Mouse (Mus musculus): ENCODE measurements around the gene Thsd7b. TPM values are rescaled to one million over a fixed set of nuclear protein-coding genes. Genes with fewer than 3 reads are reported as not detected.

The Thsd7b gene
- polyA plus RNA-seq (2014; fragmentation: Nextera tagmentation; extraction: Ambion mirVana): 5.7 TPM in 2 replicates

DNA sequence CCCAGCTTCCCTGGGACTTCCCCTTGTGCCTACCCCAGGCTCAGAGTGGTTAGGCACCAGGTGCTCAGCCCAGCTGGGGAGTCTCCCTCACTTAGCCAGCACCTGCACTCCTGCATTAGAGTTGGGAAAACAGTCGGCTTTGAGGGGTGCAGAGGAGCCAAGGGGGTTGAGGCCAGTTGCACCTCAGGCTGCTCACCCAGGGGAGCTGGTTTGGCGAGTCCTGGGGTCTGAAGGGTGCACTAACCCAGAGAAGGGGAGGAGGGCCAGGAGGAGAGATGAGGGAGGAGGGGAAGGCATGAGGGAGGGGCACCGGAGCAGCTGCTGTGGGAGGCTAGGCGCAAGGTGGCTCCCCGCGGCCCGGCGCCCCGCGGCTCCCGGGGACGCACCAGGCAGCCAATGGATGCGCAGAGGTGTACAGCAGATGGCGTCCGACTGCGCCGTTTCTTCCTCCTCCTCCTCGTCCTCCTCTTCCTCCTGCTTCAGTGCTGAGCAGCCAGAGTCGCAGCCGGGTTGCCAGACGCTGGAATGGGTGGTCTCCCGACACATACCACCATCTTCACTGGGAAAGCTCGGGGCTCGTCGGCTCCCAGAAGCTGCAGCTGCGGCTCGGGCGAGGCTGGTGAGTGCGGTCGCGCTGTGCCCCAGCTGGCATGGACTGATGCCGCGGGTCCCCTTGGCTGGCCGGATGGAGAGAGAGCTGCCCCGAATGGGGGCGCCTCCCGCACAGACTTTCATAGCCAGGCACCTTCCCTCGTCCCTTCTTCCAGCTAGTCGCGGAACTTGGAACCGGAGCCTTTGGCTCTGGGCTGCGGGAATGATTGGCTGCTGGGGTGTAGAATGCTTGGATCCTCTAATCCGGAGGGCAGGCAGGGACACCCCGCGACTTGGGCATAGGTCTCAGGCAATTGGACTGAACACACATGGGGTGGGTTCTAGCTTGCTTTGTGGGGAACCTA lies at the start of gene Thsd7b:
Thsd7b (plus strand) TSS at position 321 of the 956 bp plus-strand sequence.
- peak within 1 kb of the TSS; percentile 67 for H3K9ac ChIP-seq (ENCODE audit: low read length)
- peak within 1 kb of the TSS; percentile 93 for H3K4me2 ChIP-seq (ENCODE audit: low read length)
- ATAC-seq (peak; percentile 87), DNase-seq (ENCODE audit: low spot score) (peak; percentile 65)
- no peaks in the 10 kb centered on the region for H3K36me3 ChIP-seq (ENCODE audit: control insufficient read depth, insufficient read depth, low read length)
- H3K27ac ChIP-seq (ENCODE audit: low read depth, low read length): no peak within 1 kb of the TSS
- peaks cover 11% of the 10 kb centered on the region for H3K4me1 ChIP-seq (ENCODE audit: control insufficient read depth, insufficient read depth, low read length)
- under 1% methylated on average over 38 of the region's 45 CpGs for WGBS
- peak within 1 kb of the TSS; percentile 52 for H3K4me3 ChIP-seq (ENCODE audit: low read depth, low read length)
- no peaks in the 10 kb centered on the region for H3K27me3 ChIP-seq (replicated peaks; ENCODE audit: control insufficient read depth, insufficient read depth, low read length)
- no peaks in the 10 kb centered on the region for H3K9me3 ChIP-seq (replicated peaks; ENCODE audit: control insufficient read depth, low read length)

DNA sequence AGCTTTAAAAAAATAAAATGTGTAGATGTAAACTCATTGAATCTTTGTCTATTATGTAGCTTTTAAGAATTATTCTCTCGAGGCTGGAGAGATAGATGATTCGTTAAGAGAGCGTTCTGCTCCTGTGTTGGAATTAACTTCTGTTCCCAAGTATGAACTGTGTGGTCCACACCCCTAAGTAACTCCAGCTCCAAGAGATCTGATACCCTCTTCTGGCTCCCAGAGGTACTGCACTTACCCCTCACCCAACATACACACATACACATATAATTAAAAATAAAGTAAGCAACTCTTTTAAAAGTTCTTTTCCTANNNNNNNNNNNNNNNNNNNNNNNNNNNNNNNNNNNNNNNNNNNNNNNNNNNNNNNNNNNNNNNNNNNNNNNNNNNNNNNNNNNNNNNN lies 28.8 kb upstream of the Thsd7b start:
- DNase-seq (ENCODE audit: low spot score): peak; percentile 41

DNA sequence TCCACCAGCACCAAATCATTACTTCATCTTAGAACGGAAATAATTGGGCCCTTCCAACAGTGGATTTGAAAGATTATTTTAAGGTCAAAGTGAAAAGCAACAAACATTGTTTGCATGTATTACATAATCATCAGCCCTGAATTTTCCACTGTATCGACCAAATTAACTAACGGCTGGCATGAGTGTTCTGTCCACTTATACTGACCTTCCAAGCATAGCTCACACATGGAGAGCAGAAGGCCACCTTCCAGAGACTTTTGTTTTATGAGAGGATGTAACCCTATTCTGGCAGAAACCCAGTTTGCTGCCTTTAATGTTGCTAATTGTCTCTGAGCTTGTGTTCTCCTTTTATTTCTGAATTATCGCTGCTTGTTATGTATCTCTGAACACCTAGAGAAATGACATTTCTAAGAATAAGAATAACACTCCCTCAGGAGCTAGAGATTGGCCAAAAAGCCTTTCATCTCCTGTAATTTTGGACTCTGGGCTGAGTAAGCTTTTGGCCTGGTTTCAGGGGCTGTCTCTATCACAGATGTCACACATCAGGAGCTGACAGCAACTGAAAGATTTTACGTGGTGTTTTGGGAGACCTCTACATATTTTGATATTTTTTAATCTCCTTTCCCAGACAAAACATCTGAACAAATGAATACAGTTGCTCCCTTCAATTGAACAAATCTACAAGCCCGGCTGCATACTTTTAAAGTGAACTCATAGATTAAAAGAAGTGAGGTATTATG lies 22.2 kb upstream of the Thsd7b start:
- Histone ChIP-seq H3K9me3 (replicated peaks; ENCODE audit: control insufficient read depth, low read length) (no peaks in the 10 kb centered on the region), H3K4me1 (ENCODE audit: control insufficient read depth, insufficient read depth, low read length) (no peaks in the 10 kb centered on the region), H3K27ac (ENCODE audit: low read depth, low read length) (no peak overlapping the region), H3K36me3 (ENCODE audit: control insufficient read depth, insufficient read depth, low read length) (no peaks in the 10 kb centered on the region), H3K4me3 (ENCODE audit: low read depth, low read length) (no peak overlapping the region), H3K9ac (ENCODE audit: low read length) (no peak overlapping the region), H3K27me3 (replicated peaks; ENCODE audit: control insufficient read depth, insufficient read depth, low read length) (no peaks in the 10 kb centered on the region), H3K4me2 (ENCODE audit: low read length) (no peak overlapping the region)
- ATAC-seq (no peak), DNase-seq (ENCODE audit: low spot score) (no peak)
- 71% methylated on average over 6 of the region's 6 CpGs for WGBS

More for the DNA sequence above, 28.8 kb upstream of the Thsd7b start:
- Histone ChIP-seq H3K9ac (ENCODE audit: low read length) (no peak overlapping the region), H3K27ac (ENCODE audit: low read depth, low read length) (no peak overlapping the region), H3K9me3 (replicated peaks; ENCODE audit: control insufficient read depth, low read length) (no peaks in the 10 kb centered on the region), H3K36me3 (ENCODE audit: control insufficient read depth, insufficient read depth, low read length) (no peaks in the 10 kb centered on the region), H3K4me1 (ENCODE audit: control insufficient read depth, insufficient read depth, low read length) (no peaks in the 10 kb centered on the region), H3K4me2 (ENCODE audit: low read length) (no peak overlapping the region), H3K4me3 (ENCODE audit: low read depth, low read length) (no peak overlapping the region), H3K27me3 (replicated peaks; ENCODE audit: control insufficient read depth, insufficient read depth, low read length) (no peaks in the 10 kb centered on the region)
- 42% methylated on average over 3 of the region's 3 CpGs for WGBS
- ATAC-seq: peak; percentile 62; the same call in 1 of the 2 replicates

DNA sequence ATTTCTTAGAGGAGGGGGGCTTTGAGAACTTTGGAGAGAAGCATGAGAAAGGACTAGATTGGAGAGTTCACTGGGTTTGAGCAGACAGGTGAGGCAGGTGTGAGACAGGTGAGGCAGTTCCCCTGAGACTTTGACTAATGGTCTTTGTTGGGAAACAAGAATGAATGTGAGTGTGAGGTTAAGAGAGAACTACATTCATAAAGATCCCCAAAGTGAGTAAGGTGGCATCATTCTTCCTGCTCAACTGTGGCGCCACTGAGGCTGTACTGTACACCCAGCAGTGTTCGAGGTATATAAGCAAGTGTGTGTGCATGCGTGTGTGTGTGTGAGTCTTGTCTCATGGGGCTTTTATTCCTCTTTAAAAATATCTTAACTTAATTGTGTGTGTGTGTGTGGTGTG lies 6.4 kb upstream of the Thsd7b start:
- Histone ChIP-seq H3K27ac (ENCODE audit: low read depth, low read length) (no peak overlapping the region), H3K4me1 (ENCODE audit: control insufficient read depth, insufficient read depth, low read length) (no peaks in the 10 kb centered on the region), H3K4me2 (ENCODE audit: low read length) (no peak overlapping the region), H3K27me3 (replicated peaks; ENCODE audit: control insufficient read depth, insufficient read depth, low read length) (no peaks in the 10 kb centered on the region), H3K9ac (ENCODE audit: low read length) (no peak overlapping the region), H3K36me3 (ENCODE audit: control insufficient read depth, insufficient read depth, low read length) (no peaks in the 10 kb centered on the region), H3K4me3 (ENCODE audit: low read depth, low read length) (no peak overlapping the region), H3K9me3 (replicated peaks; ENCODE audit: control insufficient read depth, low read length) (no peaks in the 10 kb centered on the region)
- 86% methylated on average over 3 of the region's 3 CpGs for WGBS
- no peak for ATAC-seq
- no peak for DNase-seq (ENCODE audit: low spot score)

DNA sequence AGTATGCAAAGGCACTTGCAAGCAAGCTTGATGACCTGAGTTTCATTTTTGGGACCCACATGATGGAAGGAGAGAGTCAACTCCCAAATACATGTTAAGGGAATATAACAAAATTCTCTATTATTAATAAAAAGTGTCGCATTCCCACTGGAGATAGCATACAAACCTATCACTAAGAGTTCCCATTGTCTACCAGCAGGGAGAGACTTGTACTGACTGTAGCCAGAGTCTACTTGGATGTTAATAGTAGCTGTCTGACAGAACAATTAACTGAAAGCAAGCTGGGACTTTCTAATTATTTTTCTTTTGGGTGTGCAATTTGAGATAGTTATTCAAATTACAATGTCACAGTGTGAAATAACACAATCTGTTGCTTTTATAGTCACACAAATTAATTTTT lies 31.1 kb downstream of the Thsd7b start:
- WGBS: 100% methylated on average over 1 of the region's 1 CpGs
- Histone ChIP-seq H3K4me2 (ENCODE audit: low read length) (no peak overlapping the region), H3K27ac (ENCODE audit: low read depth, low read length) (no peak overlapping the region), H3K9ac (ENCODE audit: low read length) (no peak overlapping the region), H3K36me3 (ENCODE audit: control insufficient read depth, insufficient read depth, low read length) (no peaks in the 10 kb centered on the region), H3K4me3 (ENCODE audit: low read depth, low read length) (no peak overlapping the region), H3K4me1 (ENCODE audit: control insufficient read depth, insufficient read depth, low read length) (no peaks in the 10 kb centered on the region), H3K9me3 (replicated peaks; ENCODE audit: control insufficient read depth, low read length) (no peaks in the 10 kb centered on the region), H3K27me3 (replicated peaks; ENCODE audit: control insufficient read depth, insufficient read depth, low read length) (no peaks in the 10 kb centered on the region)
- no peak for DNase-seq (ENCODE audit: low spot score)
- ATAC-seq: no peak

DNA sequence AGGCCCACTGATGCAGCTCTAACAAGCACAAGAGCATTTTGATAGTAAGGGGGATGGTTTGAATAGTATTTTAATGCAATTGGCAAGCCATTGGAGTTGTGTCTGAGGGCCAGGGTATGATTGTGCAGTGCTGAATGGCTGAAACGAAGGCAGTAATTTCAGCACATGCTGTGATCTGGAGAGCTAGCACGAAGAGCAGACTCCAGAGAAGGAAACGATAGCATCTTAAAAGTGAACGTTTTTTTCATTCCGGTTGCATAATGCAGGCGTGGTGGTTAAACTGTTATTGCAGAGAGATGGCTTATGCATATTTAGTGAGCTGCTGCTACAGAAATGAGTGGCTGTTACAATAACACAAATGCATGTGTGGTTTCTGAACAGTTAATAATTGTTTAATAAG lies 51.3 kb downstream of the Thsd7b start:
- DNase-seq (ENCODE audit: low spot score): peak; percentile 61
- ATAC-seq: peak; percentile 70
- H3K4me3 ChIP-seq (ENCODE audit: low read depth, low read length): no peak overlapping the region
- H3K9ac ChIP-seq (ENCODE audit: low read length): no peak overlapping the region
- WGBS: 42% methylated on average over 6 of the region's 6 CpGs
- 0 out of 2 replicates have a peak, but pooled peaks cover 3% of the 10 kb centered on the region for H3K4me1 ChIP-seq (ENCODE audit: control insufficient read depth, insufficient read depth, low read length)
- H3K36me3 ChIP-seq (ENCODE audit: control insufficient read depth, insufficient read depth, low read length): no peaks in the 10 kb centered on the region
- H3K27ac ChIP-seq (ENCODE audit: low read depth, low read length): no peak overlapping the region
- no peaks in the 10 kb centered on the region for H3K27me3 ChIP-seq (replicated peaks; ENCODE audit: control insufficient read depth, insufficient read depth, low read length)
- H3K4me2 ChIP-seq (ENCODE audit: low read length): no peak overlapping the region
- no peaks in the 10 kb centered on the region for H3K9me3 ChIP-seq (replicated peaks; ENCODE audit: control insufficient read depth, low read length)

DNA sequence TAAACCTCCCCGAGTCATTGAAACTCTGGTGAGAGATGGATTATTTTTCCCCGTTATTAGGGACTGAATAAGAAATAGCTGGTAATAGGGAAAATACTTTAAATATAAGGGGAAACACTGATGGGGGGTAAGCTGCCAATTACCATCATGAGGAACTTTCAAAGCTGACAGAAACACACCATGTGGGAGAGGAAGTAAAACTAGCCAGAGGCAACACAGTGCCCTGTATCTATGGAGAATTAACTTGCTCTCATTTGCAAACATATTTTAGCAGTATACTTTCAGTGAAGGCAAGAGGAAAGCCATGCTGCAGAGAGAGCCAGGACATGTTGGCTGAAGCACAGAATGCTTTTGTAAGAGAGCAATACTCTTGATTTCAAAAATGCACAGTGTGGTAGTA lies 51.7 kb downstream of the Thsd7b start:
- Histone ChIP-seq H3K27me3 (replicated peaks; ENCODE audit: control insufficient read depth, insufficient read depth, low read length) (no peaks in the 10 kb centered on the region), H3K9ac (ENCODE audit: low read length) (no peak overlapping the region), H3K9me3 (replicated peaks; ENCODE audit: control insufficient read depth, low read length) (no peaks in the 10 kb centered on the region), H3K36me3 (ENCODE audit: control insufficient read depth, insufficient read depth, low read length) (no peaks in the 10 kb centered on the region), H3K4me1 (ENCODE audit: control insufficient read depth, insufficient read depth, low read length) (0 out of 2 replicates have a peak, but pooled peaks cover 3% of the 10 kb centered on the region), H3K4me2 (ENCODE audit: low read length) (no peak overlapping the region), H3K4me3 (ENCODE audit: low read depth, low read length) (no peak overlapping the region), H3K27ac (ENCODE audit: low read depth, low read length) (no peak overlapping the region)
- ATAC-seq (peak; percentile 32; the same call in 1 of the 2 replicates), DNase-seq (ENCODE audit: low spot score) (no peak)
- WGBS: 29% methylated on average over 2 of the region's 2 CpGs

DNA sequence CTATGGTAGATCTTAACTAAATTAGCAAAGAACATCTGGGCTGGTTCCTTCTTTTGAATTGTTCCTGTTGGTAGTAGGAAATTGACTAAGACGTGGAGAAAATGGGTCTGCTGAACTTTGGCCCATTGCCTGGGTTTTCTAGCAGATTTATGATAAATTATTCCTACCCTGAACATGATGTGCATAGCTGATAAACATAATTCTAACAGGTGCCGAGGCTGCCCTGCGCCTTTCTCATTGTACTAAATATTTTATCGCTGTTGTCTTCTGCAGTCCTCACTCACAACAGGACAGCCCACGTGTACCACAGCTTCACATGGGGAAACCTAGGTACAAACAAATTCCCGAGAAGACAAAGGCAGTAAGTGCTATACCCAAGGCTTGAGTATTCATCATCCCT lies 83.5 kb downstream of the Thsd7b start:
- 0 out of 2 replicates have a peak, but pooled peaks have one; percentile 6 for ATAC-seq
- Histone ChIP-seq H3K27me3 (replicated peaks; ENCODE audit: control insufficient read depth, insufficient read depth, low read length) (no peaks in the 10 kb centered on the region), H3K36me3 (ENCODE audit: control insufficient read depth, insufficient read depth, low read length) (no peaks in the 10 kb centered on the region), H3K4me2 (ENCODE audit: low read length) (no peak overlapping the region), H3K9me3 (replicated peaks; ENCODE audit: control insufficient read depth, low read length) (no peaks in the 10 kb centered on the region), H3K4me3 (ENCODE audit: low read depth, low read length) (no peak overlapping the region), H3K4me1 (ENCODE audit: control insufficient read depth, insufficient read depth, low read length) (0 out of 2 replicates have a peak, but pooled peaks cover 2% of the 10 kb centered on the region), H3K9ac (ENCODE audit: low read length) (no peak overlapping the region), H3K27ac (ENCODE audit: low read depth, low read length) (no peak overlapping the region)
- 56% methylated on average over 6 of the region's 6 CpGs for WGBS
- peak; percentile 13 for DNase-seq (ENCODE audit: low spot score)
